Mouse (Mus musculus): Measurements from ENCODE around the gene Dennd1a. TPM values are rescaled to one million over a fixed set of nuclear protein-coding genes. Genes with fewer than 3 reads are reported as not detected.

Dennd1a gene
- total RNA-seq (2021): 10 to 100 TPM; 29.9 to 35.4 TPM
- long read RNA-seq, experiment 1, partial matches to known transcripts: 0 of 4 reads
- long read RNA-seq, experiment 1, other reads (novel, unspliced or antisense): 4 of 4 reads
- long read RNA-seq, experiment 2, partial matches to known transcripts: 3 of 14 reads
- long read RNA-seq, experiment 2, other reads (novel, unspliced or antisense): 11 of 14 reads

DNA sequence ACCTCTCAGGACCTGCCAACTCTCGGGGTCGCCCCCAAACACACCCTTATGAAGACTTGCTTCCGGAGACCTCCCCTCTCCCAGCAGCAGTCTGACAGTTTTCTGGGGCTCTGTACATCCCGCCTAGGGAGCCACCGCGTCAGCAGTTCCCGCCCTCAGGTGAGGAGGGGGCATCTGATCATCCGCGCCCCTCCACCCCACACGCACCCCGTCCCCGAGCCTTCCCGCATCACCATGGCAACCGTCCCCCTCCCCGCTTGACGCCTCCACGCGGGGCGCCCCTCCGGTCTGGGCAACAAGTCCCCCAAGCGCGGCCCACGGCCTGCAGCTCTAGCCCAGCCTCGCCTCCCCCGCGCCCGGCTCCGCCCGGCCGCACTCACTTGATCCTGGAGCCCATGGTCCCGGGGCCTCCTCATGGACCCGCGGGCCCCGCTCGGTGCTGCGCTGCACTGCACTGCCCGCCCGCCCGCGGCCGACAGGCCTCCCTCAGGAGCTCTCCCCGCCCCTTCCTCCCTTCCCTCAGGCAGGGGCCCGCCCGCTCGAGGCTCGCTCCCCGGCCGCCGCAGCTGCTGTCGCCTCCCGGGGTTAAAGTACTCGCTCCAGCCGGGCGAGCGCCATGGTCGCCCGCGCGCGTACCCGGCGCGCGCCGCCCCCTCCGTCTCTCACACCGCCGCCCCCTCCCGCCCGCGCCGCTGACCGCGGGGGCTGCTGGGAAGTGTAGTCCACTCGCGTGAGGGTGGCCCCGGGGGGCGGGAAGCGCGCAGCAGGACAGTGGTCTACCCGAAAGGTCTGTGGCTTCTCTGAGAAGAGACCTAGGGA, at the start of gene Dennd1a:
Gene Dennd1a, minus strand, starts transcription at position 658 of the 819 bp plus-strand sequence.
- peak; percentile 65 to 75 for DNase-seq (ENCODE audit: low spot score in 2 of 2)

DNA sequence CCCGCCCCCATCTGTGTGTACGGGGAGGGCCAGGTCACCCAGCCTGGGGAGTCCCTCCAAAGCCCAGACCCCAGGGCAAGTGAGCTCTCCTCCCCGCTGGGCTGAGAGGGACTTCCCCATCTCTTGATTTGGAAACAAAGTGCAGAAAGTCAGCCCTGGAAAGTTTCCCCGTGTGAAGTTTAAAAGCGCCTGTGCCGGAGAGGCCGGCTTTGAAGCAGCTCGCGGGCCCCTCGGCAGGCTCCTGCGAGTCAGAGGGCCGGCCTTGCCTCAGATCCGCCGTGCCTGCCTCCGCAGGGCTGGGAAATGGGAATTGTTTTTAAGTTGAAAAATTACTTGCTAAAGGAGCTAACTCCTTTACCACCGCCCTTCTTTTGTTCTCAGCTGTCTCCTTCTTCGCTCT, 49.4 kb upstream of the Dennd1a start:
- no peak for DNase-seq (ENCODE audit: low spot score in 2 of 2)

GRCm38 (mm10) chr2:38333586-38334119, 46.5 kb upstream of the Dennd1a start:
- DNase-seq (ENCODE audit: low spot score in 2 of 2): no peak

- DNase-seq (ENCODE audit: low spot score in 2 of 2): no peak
These were observed 39.5 kb upstream of the Dennd1a start for GRCm38 (mm10) chr2:38326671-38327070.

GRCm38 (mm10) chr2:38323380-38323779, 36.2 kb upstream of the Dennd1a start:
- DNase-seq (ENCODE audit: low spot score in 2 of 2): no peak

GRCm38 (mm10) chr2:38320911-38321310, 33.7 kb upstream of the Dennd1a start:
- no peak for DNase-seq (ENCODE audit: low spot score in 2 of 2)

- no peak for DNase-seq (ENCODE audit: low spot score in 2 of 2)
These were observed 31.9 kb upstream of the Dennd1a start for GRCm38 (mm10) chr2:38319086-38319485.

- DNase-seq (ENCODE audit: low spot score in 2 of 2): no peak
These were observed 26.2 kb upstream of the Dennd1a start for GRCm38 (mm10) chr2:38313399-38313798.

GRCm38 (mm10) chr2:38312921-38313320, 25.7 kb upstream of the Dennd1a start:
- DNase-seq (ENCODE audit: low spot score in 2 of 2): no peak

DNA sequence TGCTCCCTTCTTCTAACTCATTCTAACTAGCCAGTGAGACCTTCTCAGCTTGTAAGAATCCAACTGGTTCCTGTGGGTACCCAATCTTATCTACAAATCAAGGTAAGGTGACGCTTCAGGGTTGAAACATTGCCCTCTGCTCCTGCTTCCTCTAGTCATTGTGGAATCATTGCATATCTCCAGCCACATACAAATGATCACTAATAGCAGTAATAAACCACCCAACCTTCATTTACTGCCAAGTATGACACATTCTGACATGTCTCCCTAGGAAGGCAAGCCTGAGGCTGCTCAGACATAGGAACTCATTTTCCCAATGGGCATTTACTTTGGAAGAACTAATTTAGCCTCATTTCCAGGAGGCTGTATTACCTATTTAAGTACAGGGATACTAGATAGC, 18.0 kb upstream of the Dennd1a start:
- DNase-seq (ENCODE audit: low spot score in 2 of 2): no peak

- DNase-seq (ENCODE audit: low spot score in 2 of 2): no peak
These were observed 13.8 kb upstream of the Dennd1a start for GRCm38 (mm10) chr2:38300941-38301340.

GRCm38 (mm10) chr2:38295939-38296338, 8.7 kb upstream of the Dennd1a start:
- DNase-seq (ENCODE audit: low spot score in 2 of 2): no peak

- no peak for DNase-seq (ENCODE audit: low spot score in 2 of 2)
These were observed 4.3 kb upstream of the Dennd1a start for GRCm38 (mm10) chr2:38291526-38291925.

DNA sequence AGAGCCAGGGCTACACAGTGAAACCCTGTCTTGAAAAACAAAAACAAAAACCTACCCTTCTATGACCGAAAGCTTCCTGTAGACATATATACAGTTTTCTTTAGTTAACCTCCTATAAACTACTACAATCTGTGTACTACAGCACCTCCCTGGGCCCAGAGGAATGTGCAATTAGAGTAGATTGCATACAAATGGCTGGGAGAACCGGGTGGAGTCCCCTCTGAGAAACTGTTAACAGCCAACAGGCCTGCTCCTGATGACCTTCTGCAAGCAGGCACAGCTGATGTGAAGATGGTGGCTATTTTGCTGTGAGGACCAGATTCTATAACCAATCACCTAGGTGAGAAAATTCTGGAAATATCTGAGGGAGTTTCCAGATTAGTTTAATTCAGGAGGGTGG, 1.0 kb upstream of the Dennd1a start:
- no peak for DNase-seq (ENCODE audit: low spot score in 2 of 2)

DNA sequence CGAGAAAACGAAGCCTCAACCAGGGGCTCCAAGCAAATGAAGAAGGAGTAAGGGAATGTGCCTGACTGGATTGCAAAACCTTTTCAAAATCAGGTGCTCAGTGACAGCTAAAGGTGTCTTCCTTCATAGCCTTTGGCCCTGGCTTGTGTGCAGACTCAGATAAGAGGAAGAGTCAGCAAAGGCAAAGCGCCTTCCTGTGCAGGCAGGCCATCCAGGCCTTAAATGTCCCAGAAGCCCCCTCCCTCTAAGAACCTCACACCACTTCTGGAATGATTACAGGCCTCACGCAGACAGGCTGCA, 807 bp downstream of the Dennd1a start:
- DNase-seq (ENCODE audit: low spot score in 2 of 2): no peak

- no peak for DNase-seq (ENCODE audit: low spot score in 2 of 2)
These were observed 1.3 kb downstream of the Dennd1a start for GRCm38 (mm10) chr2:38285781-38286432.

- no peak for DNase-seq (ENCODE audit: low spot score in 2 of 2)
These were observed 3.2 kb downstream of the Dennd1a start for GRCm38 (mm10) chr2:38283961-38284360.

- DNase-seq (ENCODE audit: low spot score in 2 of 2): no peak
These were observed 6.8 kb downstream of the Dennd1a start for GRCm38 (mm10) chr2:38280376-38280775.

GRCm38 (mm10) chr2:38274973-38275372, 12.2 kb downstream of the Dennd1a start:
- DNase-seq (ENCODE audit: low spot score in 2 of 2): no peak

DNA sequence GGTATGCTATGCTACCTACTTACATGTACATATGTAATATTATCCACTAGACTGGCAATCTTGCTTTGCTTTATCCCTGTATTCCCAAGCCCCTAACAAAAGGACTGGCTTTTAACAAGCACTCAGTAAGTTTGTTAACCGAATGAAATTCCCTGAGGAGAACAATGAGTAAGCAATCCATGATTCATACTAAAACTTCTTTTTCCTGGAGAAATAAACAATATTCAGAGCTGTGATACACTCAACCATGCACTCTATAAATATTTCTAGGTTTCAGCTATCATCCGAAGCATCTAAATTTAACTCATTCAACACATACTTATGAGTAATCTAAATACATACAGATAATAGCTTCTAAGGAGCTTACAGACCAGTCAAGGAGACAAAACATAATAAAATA, 23.5 kb downstream of the Dennd1a start:
- DNase-seq (ENCODE audit: low spot score in 2 of 2): no peak

DNA sequence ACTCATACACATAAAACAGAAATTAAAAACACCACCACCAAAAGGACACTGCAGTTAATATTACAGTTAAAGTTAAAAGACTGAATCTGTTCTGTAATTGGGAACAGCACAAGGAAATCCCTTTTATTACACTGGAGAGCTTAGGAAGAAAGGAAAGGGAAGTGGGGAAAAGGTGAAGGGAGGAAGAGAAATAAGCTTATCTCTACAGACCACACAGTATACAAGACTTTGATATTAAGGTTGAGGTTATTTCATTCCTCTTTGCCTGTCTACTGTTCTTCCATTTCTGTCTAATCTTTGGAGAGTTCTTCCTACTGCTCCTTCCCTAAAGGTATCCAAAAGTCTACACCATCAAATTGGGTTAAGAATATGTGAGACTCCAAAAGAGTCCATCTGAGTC, 28.1 kb downstream of the Dennd1a start:
- DNase-seq (ENCODE audit: low spot score in 2 of 2): no peak

DNA sequence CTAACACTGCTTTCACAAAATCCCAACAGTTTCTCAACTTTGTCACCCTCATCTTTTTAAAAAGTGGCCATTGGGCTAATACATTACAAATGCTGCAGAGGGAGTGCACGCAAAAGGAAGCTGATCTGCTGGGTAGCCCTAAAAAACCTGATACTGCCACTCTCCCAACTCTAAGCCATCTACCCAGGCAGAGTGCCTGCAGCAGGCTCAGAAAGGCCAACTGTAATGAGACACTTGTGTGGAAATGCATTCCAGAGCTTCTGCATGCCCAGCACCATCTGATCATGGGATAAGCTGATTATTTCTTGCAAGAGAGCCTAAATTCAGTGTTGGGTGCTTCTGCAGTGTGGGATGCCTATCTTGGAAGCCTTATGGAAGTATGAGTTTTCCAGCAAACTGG, 49.6 kb downstream of the Dennd1a start:
- no peak for DNase-seq (ENCODE audit: low spot score in 2 of 2)

Data from adrenal gland, postnatal 4 days (tissue).